Mouse (Mus musculus) intestine, embryonic 15.5 days (tissue): ENCODE results near the gene Dcaf6. TPM values are rescaled to one million over a fixed set of nuclear protein-coding genes. Genes with fewer than 3 reads are reported as not detected.

Experiments used
- ATAC-seq: fragments of 200-750 bp; cut with Nextera tagmentation; 2 replicates; pipeline ENCODE4 v1.8.0; 2017; ENCODE audit warnings: moderate TSS enrichment, moderate library complexity
- H3K27ac ChIP-seq: fragments of 300-500 bp; sonication (generic); 2 replicates; pipeline ENCODE4 v1.5.1; 2015; ENCODE audit warnings: mild to moderate bottlenecking, inconsistent platforms
- H3K27me3 ChIP-seq: fragments of 300-500 bp; sonication (generic); replicated peaks from 2 replicates; pipeline ENCODE4 v1.6.1; 2015; ENCODE audit warnings: inconsistent platforms
- H3K36me3 ChIP-seq: fragments of 300-500 bp; sonication (generic); 2 replicates; pipeline ENCODE4 v1.6.1; 2015; ENCODE audit warnings: inconsistent platforms
- H3K4me1 ChIP-seq: fragments of 300-500 bp; sonication (generic); replicated peaks from 2 replicates; pipeline ENCODE4 v1.6.1; 2015; ENCODE audit warnings: inconsistent platforms
- H3K4me2 ChIP-seq: fragments of 300-500 bp; sonication (generic); replicated peaks from 2 replicates; pipeline ENCODE4 v1.6.1; 2015; ENCODE audit warnings: mild to moderate bottlenecking, inconsistent platforms
- H3K4me3 ChIP-seq: fragments of 300-500 bp; sonication (generic); replicated peaks from 2 replicates; pipeline ENCODE4 v1.5.1; 2015; ENCODE audit warnings: inconsistent platforms
- H3K9ac ChIP-seq: fragments of 300-500 bp; sonication (generic); 2 replicates; pipeline ENCODE4 v1.6.1; 2015; ENCODE audit warnings: inconsistent platforms
- H3K9me3 ChIP-seq: fragments of 300-500 bp; sonication (generic); 2 replicates; pipeline ENCODE4 v1.6.1; 2016; ENCODE audit warnings: inconsistent platforms
- WGBS: fragments of 180-500 bp; shearing (Covaris S2); methylation state at CpG from one replicate; pipeline ENCODE4 v1.1.7; 2015; 5-methylcytosine and 5-hydroxymethylcytosine counted together
- polyA plus RNA-seq: library from polyadenylated mRNA; unstranded; fragments of >200 nt; fragmentation: Nextera tagmentation; extraction: Ambion mirVana; gene quantifications from 2 replicates; pipeline ENCODE4 v1.2.1, GENCODE M21; 2015

Dcaf6 gene
- polyA plus RNA-seq: 10.6 and 12.3 TPM in 2 replicates

- Histone ChIP-seq H3K27me3 (no peaks in the 10 kb centered on the region), H3K4me2 (peak within 1 kb of the TSS; percentile 81), H3K4me1 (no peaks in the 10 kb centered on the region), H3K9ac (peak within 1 kb of the TSS; percentile 85), H3K27ac (peak within 1 kb of the TSS; percentile 95), H3K36me3 (no peaks in the 10 kb centered on the region), H3K4me3 (peak within 1 kb of the TSS; percentile 92), H3K9me3 (no peaks in the 10 kb centered on the region)
- WGBS: under 1% methylated on average over 33 of the region's 37 CpGs
- peak; percentile 93 for ATAC-seq
Measured at GRCm38 (mm10) chr1:165460360-165460800, at the start of gene Dcaf6, which contains the start of gene Mpc2. TSS of gene Dcaf6 (minus strand) at chr1:165460475. TSS of gene Mpc2 (plus strand) at chr1:165460637.

DNA sequence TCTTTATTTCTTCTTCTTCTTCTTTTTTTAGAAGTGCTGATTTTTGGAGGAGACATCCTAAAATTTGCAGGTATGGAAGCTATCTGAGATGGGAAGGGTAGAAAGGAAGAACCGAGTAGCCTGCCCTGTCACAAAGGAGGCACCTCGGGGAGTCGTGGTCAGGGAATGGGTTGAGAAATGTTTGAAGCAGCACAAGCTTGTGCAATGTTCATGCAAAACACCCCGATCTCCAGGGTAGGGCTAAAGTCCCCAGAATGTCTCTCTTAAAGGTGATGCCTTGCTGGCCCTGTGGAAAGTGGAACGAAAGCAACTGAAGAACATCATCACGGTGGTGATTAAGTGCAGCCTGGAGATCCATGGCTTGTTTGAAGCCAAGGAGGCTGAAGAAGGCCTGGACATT, 46.0 kb upstream of the Dcaf6 start:
- Histone ChIP-seq H3K9ac (no peak overlapping the region), H3K4me2 (no peak overlapping the region), H3K9me3 (no peaks in the 10 kb centered on the region), H3K4me3 (no peak overlapping the region), H3K36me3 (no peaks in the 10 kb centered on the region), H3K27ac (no peak overlapping the region), H3K27me3 (no peaks in the 10 kb centered on the region), H3K4me1 (peaks cover 4% of the 10 kb centered on the region; the same call in 1 of the 2 replicates)
- ATAC-seq: no peak
- 84% methylated on average over 6 of the region's 6 CpGs for WGBS

DNA sequence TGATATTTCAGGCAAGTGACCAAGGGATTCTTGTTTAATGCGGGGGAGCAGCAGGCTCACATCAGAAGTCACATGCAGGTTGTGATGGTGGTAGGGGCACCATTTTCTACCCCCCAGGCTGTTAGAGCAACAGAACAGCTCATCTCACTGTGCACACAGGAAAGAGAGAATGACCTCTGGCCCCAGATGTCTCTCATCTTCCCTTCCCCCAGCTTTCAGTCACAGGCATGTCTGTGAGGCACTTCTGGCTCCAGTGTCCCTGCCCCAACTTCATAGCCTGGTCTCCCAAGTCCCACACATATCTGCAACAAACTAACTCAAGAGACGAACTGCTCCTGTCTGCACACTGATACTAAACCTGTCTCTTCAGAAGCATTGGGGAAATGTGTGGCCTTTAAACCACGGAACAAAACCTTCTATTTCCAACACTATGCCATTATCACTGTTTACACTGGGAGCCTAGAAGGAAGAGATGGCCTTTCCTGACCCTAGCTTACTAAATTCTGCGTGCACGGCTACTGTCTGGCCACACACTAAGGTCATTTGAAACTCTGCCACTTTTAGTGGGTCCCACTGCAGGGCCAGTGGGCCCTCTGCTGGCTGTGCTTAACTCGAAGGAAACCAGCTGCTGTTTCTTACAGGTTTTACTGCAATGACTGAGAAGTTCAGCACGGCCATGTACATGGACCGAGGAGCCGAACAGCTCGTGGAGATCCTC, 43.2 kb upstream of the Dcaf6 start:
- Histone ChIP-seq H3K27me3 (no peaks in the 10 kb centered on the region), H3K4me2 (no peak overlapping the region), H3K4me1 (peaks cover 4% of the 10 kb centered on the region; the same call in 1 of the 2 replicates), H3K9ac (no peak overlapping the region), H3K36me3 (no peaks in the 10 kb centered on the region), H3K4me3 (no peak overlapping the region), H3K27ac (no peak overlapping the region), H3K9me3 (no peaks in the 10 kb centered on the region)
- 25% methylated on average over 10 of the region's 10 CpGs for WGBS
- ATAC-seq: 0 out of 2 replicates have a peak, but pooled peaks have one; percentile 49

- Histone ChIP-seq H3K4me2 (no peak overlapping the region), H3K4me3 (no peak overlapping the region)
Measured at GRCm38 (mm10) chr1:165498856-165499255, 38.6 kb upstream of the Dcaf6 start.

DNA sequence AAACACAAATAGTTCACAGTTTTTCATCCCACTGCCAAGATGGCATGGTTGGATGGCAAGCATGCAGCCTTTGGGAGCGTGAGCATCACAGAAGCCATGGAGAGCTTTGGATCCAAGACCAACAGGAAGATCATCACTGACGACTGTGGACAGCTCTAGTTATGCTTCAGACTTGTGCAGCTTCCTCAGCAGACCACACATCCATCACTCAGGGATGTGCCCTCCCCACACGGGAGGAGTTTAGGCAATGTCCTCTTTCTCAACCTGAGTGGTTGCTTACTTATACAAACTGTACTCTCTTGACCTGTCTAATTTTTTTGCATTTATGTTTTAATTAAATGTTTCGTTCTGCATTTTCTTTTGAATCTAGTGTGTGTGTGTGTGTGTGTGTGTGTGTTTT, 28.9 kb upstream of the Dcaf6 start:
- no peaks in the 10 kb centered on the region for H3K27me3 ChIP-seq
- no peaks in the 10 kb centered on the region for H3K36me3 ChIP-seq
- H3K4me1 ChIP-seq: no peaks in the 10 kb centered on the region
- H3K9me3 ChIP-seq: no peaks in the 10 kb centered on the region
- H3K4me2 ChIP-seq: no peak overlapping the region
- ATAC-seq: no peak
- no peak overlapping the region for H3K4me3 ChIP-seq
- H3K9ac ChIP-seq: no peak overlapping the region
- H3K27ac ChIP-seq: no peak overlapping the region
- 83% methylated on average over 4 of the region's 4 CpGs for WGBS

More at GRCm38 (mm10) chr1:165498856-165499255, 38.6 kb upstream of the Dcaf6 start:
- no peak overlapping the region for H3K27ac ChIP-seq
- WGBS: 67% methylated on average over 3 of the region's 3 CpGs
- no peaks in the 10 kb centered on the region for H3K27me3 ChIP-seq
- H3K9me3 ChIP-seq: no peaks in the 10 kb centered on the region
- H3K36me3 ChIP-seq: no peaks in the 10 kb centered on the region
- ATAC-seq: no peak
- H3K4me1 ChIP-seq: peaks cover 4% of the 10 kb centered on the region; the same call in 1 of the 2 replicates
- H3K9ac ChIP-seq: no peak overlapping the region

DNA sequence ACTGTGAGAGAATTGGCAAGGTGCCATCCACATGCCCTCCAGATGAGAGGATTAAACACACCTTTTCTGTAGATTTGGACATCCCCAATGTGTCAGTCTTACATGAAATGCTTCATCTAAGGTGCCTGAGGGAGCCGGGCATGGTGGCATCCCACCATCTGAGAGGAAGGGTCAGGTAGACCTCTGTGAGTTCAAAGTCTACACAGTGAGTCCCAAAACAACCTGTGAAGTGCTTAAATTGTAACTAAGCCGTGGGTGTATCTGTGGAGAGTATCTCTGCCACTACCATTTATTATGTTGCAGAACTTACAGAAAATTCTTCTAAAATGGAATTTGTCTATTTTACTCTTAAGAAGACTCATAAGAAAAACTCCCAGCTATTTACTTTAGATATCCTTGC, 25.8 kb upstream of the Dcaf6 start:
- whole genome bisulfite sequencing: 85% methylated on average over 2 of the region's 2 CpGs
- Histone ChIP-seq H3K9ac (no peak overlapping the region), H3K27me3 (no peaks in the 10 kb centered on the region), H3K4me2 (no peak overlapping the region), H3K9me3 (no peaks in the 10 kb centered on the region), H3K27ac (no peak overlapping the region), H3K36me3 (no peaks in the 10 kb centered on the region), H3K4me3 (no peak overlapping the region), H3K4me1 (no peaks in the 10 kb centered on the region)
- ATAC-seq: no peak

DNA sequence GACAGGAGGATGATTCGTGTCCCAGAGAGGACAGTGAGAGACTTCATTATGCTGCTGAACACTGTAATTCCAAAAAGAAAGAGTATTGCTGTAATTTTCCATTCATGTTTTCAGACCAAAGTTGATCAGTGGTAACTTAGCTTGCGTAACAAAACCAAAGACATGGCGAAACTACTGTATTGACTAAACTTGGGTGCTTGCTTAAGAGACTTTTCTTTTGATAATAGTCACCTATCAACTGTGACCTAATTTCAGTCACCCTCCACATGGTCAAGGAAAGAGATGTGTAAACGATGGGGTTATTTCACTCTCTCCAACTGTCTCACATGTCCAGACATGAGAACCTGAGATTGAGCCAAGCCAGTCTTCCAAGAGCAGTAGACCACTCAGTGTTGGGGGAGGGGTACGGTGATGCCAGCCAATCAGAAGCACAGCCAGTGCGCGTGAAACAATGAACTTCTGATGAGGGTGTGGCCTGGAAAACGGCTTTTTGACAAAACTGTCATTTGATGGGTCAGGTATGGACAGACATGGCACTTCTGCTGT, 24.5 kb upstream of the Dcaf6 start, which contains the start of gene Adcy10:
TSS of gene Adcy10 (plus strand) at position 496 of the 546 bp plus-strand sequence.
- Histone ChIP-seq H3K4me1 (no peaks in the 10 kb centered on the region), H3K4me3 (no peak within 1 kb of the TSS), H3K27me3 (no peaks in the 10 kb centered on the region), H3K36me3 (no peaks in the 10 kb centered on the region), H3K9me3 (no peaks in the 10 kb centered on the region), H3K27ac (no peak within 1 kb of the TSS), H3K4me2 (no peak within 1 kb of the TSS), H3K9ac (no peak within 1 kb of the TSS)
- ATAC-seq: no peak
- 91% methylated on average over 8 of the region's 8 CpGs for WGBS

GRCm38 (mm10) chr1:165471490-165471889, 11.2 kb upstream of the Dcaf6 start:
- ATAC-seq: no peak
- H3K4me2 ChIP-seq: no peak overlapping the region
- no peaks in the 10 kb centered on the region for H3K9me3 ChIP-seq
- H3K27me3 ChIP-seq: no peaks in the 10 kb centered on the region
- H3K4me3 ChIP-seq: no peak overlapping the region
- WGBS: 87% methylated on average over 1 of the region's 1 CpGs
- H3K36me3 ChIP-seq: no peaks in the 10 kb centered on the region
- H3K4me1 ChIP-seq: no peaks in the 10 kb centered on the region
- H3K9ac ChIP-seq: no peak overlapping the region
- no peak overlapping the region for H3K27ac ChIP-seq

GRCm38 (mm10) chr1:165469717-165470116, 9.4 kb upstream of the Dcaf6 start:
- Histone ChIP-seq H3K4me1 (no peaks in the 10 kb centered on the region), H3K4me3 (no peak overlapping the region), H3K27me3 (no peaks in the 10 kb centered on the region), H3K9ac (no peak overlapping the region), H3K4me2 (no peak overlapping the region), H3K27ac (no peak overlapping the region), H3K36me3 (no peaks in the 10 kb centered on the region), H3K9me3 (no peaks in the 10 kb centered on the region)
- no peak for ATAC-seq

- Histone ChIP-seq H3K27ac (no peak overlapping the region), H3K4me2 (no peak overlapping the region)
- ATAC-seq: no peak
Measured at GRCm38 (mm10) chr1:165468971-165469370, 8.7 kb upstream of the Dcaf6 start.

DNA sequence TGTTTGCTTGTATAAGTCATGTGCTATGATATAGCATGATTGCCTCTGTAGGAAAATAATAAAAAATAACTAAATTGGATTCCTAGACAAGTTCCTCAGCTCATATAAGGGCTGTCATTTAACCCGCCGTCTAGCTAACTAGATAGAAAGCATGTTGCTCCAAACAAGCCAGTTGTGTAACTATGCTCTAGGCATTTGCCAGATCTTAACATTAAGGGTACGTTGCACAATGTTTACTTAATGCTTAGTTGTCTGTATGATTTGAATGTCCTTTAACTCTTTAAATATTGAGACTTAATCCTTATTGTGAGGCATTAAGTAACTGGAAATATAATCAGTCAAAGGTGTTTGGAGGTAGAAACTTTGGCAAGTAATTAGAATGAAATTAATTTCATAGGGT, 4.3 kb upstream of the Dcaf6 start:
- Histone ChIP-seq H3K27ac (no peak overlapping the region), H3K4me2 (no peak overlapping the region), H3K4me1 (no peaks in the 10 kb centered on the region), H3K4me3 (no peak overlapping the region), H3K9me3 (no peaks in the 10 kb centered on the region), H3K36me3 (no peaks in the 10 kb centered on the region), H3K27me3 (no peaks in the 10 kb centered on the region), H3K9ac (no peak overlapping the region)
- WGBS: 72% methylated on average over 3 of the region's 3 CpGs
- no peak for ATAC-seq

More at GRCm38 (mm10) chr1:165468971-165469370, 8.7 kb upstream of the Dcaf6 start:
- H3K27me3 ChIP-seq: no peaks in the 10 kb centered on the region
- no peaks in the 10 kb centered on the region for H3K36me3 ChIP-seq
- no peak overlapping the region for H3K9ac ChIP-seq
- H3K4me1 ChIP-seq: no peaks in the 10 kb centered on the region
- no peaks in the 10 kb centered on the region for H3K9me3 ChIP-seq
- H3K4me3 ChIP-seq: no peak overlapping the region

DNA sequence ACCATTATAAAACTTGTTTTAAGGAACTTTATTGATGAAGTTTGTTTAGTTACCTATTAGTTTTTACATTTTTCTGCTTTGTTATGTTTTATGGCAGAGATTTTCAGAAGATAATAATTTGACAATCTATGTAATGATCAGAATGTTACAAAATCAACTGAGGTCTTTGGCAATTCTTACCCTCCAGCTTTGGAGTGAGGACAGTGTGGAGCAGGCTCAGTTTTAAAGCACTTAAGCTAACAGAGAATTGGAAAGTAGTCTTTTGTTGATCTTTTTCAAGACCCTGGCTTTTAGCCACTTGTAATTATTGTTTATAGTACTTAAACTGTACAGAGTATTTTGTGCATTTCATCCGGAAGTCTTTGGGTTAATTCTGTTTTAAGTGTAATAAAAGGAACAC, 2.6 kb upstream of the Dcaf6 start:
- WGBS: 62% methylated on average over 1 of the region's 1 CpGs

GRCm38 (mm10) chr1:165461681-165462080, 1.4 kb upstream of the Dcaf6 start:
- Histone ChIP-seq H3K4me3 (peak overlapping the region; percentile 92), H3K9me3 (no peaks in the 10 kb centered on the region), H3K27me3 (no peaks in the 10 kb centered on the region), H3K27ac (peak overlapping the region; percentile 80), H3K9ac (peak overlapping the region; percentile 67), H3K4me1 (no peaks in the 10 kb centered on the region), H3K4me2 (peak overlapping the region; percentile 78), H3K36me3 (no peaks in the 10 kb centered on the region)
- WGBS: 2% methylated on average over 9 of the region's 9 CpGs
- ATAC-seq: no peak

More for the DNA sequence above, 2.6 kb upstream of the Dcaf6 start:
- no peak overlapping the region for H3K27ac ChIP-seq
- H3K4me1 ChIP-seq: no peaks in the 10 kb centered on the region
- no peak for ATAC-seq
- no peak overlapping the region for H3K4me3 ChIP-seq
- no peaks in the 10 kb centered on the region for H3K36me3 ChIP-seq
- H3K27me3 ChIP-seq: no peaks in the 10 kb centered on the region
- H3K9ac ChIP-seq: no peak overlapping the region
- no peaks in the 10 kb centered on the region for H3K9me3 ChIP-seq
- no peak overlapping the region for H3K4me2 ChIP-seq
